Mouse (Mus musculus) liver, adult 2 months (tissue): Measurements from ENCODE around the gene Rab37.

Source experiments
- CTCF ChIP-seq: fragments of 200-500 bp; IDR thresholded peaks from 2 replicates; pipeline ENCODE4 v1.5.1; 2011; ENCODE audit warnings: low read depth, low read length, control low read depth
- POLR2A ChIP-seq: fragments of 200-500 bp; IDR thresholded peaks from 2 replicates; pipeline ENCODE4 v1.6.1; 2011; ENCODE audit warnings: low read length, control low read depth; ENCODE audit not compliant: insufficient read depth; ENCODE audit errors: extremely low read depth

- TF ChIP-seq CTCF (peak; percentile 98), POLR2A (no peak)
These were observed 111.1 kb downstream of the Rab37 start for GRCm38 (mm10) chr11:115202316-115202715.
